Mouse (Mus musculus): ENCODE measurements around the gene Hdgfl2.

DNA sequence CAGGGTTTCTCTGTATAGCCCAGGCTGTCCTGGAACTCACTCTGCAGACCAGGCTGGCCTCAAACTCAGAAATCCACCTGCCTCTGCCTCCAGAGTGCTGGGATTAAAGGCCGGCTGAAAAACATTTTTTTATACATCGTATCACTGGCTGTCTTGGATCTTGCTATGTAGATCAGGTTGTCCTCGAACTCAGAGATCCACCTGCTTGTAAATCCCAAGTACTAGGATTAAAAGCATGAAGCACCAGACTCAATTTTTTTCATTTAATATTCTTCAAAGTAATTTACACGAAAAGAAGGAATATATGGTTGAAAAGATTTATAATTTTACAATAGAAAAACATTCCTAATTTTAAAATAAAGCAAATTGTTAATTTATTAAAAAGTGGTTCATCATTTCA lies 40.1 kb upstream of the Hdgfl2 start:
- TF ChIP-seq CTCF (IDR thresholded peaks at IDR 0.05; ENCODE audit: low read depth) (no peak), EP300 (IDR thresholded peaks at IDR 0.05; ENCODE audit: low read depth) (no peak)

All from liver, postnatal 0 days (tissue).